Mouse (Mus musculus) layer of hippocampus, adult 8-10 months (tissue): Measurements from ENCODE around the gene Zfyve9. TPM values are rescaled to one million over a fixed set of nuclear protein-coding genes. Genes with fewer than 3 reads are reported as not detected.
"Not testable (repeated sequence)": the region's sequence is repeated elsewhere in the genome, so short reads cannot be mapped to it uniquely, and the experiment has no call there.

Experiments used
- DNase-seq, 2 experiments: peaks; one replicate each; pipeline ENCODE4 v3.0.0; 2022; ENCODE audit warnings: low spot score in 2 of 2
- total RNA-seq, 4 experiments: library from RNA; stranded (reverse); gene quantifications; 2 replicates each; pipeline ENCODE4 v1.2.4; 2022

Zfyve9 gene
- total RNA-seq, 4 experiments from 2014 or later, result 55.1 to 63.4 (median 58.7) TPM

DNA sequence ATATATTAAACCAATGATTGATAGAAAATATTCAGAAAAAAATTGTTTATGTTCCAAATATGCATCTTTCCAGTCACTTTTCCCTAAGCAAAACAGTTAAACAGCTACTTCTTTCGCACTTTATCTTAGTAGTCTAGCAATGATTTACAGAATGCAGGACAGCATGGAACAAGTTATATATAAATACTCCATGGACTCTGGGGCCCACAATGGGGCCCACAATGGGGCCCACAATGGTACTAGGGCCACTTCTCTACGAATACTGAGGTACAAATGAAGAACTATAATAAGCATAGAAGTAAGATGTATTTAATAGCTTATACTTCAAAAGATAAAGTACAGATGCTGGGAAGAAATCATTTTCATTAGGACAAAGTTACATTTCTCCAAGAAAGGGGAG lies 56.5 kb downstream of the Zfyve9 start:
- no peak for DNase-seq

DNA sequence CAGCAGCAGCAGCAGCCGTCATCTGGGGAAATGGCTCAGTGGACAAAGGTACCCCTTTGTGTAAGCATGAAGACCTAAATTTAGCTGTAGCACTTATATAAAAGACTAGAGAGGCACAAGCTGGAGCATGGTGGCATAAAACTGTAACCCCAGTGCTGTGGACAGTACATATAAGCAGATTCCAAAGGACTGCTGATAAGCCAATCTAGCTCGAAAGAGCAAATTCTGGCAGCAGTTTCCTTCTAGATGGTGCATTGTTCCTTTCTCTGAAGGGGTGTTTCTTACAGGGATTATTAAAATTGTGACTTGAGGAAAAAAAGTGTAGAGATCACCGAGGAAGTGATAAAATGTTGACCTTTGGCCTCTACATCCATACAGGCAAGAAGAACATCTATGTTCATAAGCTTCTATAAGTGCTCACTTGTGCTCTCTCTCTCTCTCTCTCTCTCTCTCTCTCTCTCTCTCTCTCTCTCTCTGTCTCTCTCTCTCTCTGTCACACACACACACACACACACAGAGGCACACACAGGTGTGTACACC lies 59.3 kb downstream of the Zfyve9 start:
- no peak for DNase-seq

DNA sequence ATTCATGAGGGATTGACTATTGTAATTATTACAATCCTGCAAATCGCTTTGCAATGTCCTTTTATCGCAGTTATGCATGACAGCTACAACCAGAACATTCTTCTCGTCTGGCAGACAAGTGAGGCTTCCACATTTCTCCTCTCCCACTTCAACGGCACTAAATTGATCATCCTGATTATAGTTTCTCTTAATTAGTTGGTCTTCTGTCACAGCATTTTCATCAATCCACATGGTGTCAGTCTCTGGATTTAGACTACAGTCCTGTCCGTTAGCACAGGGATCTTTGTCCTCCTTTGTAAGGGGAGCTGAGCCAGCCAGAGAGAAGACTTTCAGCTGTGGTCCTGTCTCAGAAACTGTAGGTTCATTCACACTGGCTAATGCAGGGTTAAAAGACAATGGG lies 61.2 kb downstream of the Zfyve9 start, which contains the start of gene 3110021N24Rik:
3110021N24Rik (plus strand) TSS at position 301 of the 400 bp plus-strand sequence.
- no peak for DNase-seq

DNA sequence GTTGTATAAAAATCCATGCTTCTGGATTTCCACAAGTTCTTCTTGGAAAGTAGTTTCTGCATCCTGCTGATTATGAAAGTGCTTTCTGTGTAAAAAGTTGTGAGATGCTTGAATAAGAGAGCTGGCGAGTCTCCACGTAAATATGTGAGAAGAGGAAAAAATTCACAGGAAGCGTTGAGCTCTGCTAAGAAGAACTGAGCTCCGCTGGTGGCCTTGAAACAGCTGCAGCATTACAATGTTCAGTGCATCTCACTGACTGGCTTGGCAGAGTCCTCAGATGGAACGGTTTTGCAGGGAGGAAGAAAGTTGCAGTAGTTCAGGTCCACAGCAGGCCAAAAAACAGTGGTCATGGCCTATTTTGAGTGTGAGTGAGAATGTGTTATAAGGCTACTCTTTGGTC lies 72.4 kb downstream of the Zfyve9 start:
- DNase-seq, result no peak

DNA sequence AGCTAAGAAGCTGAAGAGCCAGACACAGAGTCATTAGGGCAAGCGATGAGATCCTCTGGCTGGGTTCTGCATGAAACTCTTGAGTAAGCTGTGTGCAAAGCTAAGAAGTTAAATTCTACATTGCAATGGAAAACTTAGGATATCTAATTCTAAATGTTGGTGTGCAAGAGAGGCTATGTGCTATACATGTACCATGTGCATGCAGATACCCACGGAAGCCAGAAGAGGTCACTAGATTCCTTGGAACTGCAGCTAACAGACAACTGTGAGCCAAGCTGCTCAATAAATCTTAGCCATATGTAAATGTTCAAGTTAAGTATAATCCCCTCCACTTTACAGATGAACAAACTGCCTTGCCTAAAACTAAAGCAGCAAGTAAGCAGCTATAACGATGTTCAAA lies 83.7 kb downstream of the Zfyve9 start:
- no peak for DNase-seq

DNA sequence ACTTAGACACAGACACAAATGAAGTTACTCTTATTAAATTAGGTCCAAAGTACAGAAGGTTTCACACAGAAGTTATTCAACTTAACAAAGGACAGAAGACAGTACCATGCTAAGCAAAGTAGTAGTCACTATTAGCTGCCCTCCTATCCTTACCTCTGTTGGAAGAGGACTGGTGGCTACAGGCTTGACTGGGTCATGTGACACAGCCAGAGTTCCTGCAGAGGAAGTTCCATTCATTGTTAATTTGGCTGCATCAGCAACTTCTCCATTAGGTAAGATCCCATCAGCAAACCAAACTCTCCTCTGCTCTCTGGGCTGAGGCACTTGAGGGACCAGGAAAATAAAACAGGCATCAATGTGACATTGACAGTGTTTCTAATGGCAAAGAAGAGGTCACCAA lies 89.1 kb downstream of the Zfyve9 start:
- DNase-seq, result no peak

DNA sequence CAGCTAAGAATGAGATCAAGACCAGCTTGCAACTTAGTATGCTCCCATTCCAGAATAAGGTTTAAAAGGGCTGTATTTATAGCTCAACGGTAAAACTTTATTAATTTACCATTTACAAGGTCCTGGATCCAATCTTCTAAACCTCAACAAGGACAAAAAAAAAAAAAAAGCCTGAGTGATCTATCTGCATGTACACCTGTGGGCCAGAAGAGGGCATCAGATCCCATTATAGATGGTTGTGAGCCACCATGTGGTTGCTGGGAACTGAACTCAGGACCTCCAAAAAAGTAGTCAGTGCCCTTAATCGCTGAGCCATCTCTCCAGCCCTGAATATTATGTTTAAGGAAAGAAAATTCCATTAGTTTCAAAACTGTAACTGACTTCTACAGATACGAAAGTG lies 90.1 kb downstream of the Zfyve9 start:
- no peak for DNase-seq

DNA sequence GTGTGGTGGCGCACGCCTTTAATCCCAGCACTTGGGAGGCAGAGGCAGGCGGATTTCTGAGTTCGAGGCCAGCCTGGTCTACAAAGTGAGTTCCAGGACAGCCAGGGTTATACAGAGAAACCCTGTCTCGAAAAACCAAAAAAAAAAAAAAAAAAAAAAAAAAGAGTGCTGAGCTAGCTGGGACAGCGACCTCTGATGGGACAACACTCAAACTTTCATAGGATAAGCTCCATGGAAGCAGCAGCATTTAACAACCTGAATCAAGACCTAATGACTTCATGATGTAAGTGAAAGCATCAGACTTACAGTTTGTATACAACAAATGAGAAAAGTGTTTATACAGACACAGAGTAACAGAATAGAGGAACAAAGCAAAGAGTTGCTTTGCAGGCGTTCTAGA lies 93.5 kb downstream of the Zfyve9 start:
- DNase-seq, result not testable (repeated sequence)

DNA sequence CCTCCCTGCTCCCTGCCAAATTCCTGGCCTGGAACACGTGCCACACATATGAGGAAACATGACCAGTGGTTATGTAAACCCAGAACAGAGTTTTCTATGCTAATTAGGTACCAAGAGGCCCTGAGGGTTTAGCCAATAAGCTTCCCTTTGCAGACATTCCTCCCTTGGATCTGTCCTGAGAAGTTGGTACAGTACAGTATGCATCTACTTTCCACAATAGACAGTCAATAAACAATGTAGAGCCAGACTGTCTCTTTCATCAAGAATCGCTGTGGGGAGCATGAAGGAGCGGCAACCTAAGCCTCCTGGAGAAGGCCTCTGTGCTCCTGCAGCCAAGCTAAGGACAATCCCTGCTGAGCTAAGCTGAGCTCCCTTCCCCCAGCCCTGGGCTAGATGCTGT lies 94.4 kb downstream of the Zfyve9 start:
- no peak for DNase-seq

DNA sequence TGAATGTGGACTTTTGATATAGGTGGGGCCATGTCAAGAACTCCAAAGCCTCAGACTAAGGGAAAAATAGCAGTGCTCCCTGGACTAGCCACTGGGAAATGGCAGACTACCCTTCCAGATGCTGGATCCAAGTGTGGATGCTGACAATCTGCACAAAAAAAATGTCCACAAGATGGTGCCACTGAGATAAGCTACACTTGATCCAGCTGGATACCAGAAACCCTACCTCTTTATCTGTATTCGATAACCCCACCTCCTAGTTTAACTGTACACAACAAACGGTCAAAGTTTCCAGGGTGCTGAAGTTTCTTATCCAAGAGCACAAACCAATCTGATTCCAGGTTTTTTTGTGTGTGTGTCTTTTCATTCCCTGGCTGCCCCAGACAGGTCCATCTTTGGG lies 116.2 kb downstream of the Zfyve9 start:
- no peak for DNase-seq

DNA sequence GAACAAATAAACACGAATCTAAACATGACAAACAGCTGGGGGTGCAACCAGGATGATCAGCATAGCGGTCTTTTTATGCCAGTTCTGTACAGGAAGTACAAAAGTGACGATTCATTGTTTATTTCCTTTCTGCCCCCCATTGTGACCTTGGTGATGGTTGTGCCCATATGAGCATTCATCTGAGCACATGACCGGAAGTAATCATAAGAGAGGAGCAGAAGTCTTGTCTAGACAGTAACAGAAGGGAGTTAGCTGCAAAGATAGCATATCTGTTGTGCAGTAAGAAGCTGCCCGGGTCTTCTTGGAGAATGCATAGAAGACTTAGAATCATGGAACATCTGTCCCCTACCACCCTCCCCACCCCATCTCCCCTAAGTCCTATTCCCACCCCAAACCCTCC lies 141.8 kb downstream of the Zfyve9 start:
- DNase-seq, result no peak

DNA sequence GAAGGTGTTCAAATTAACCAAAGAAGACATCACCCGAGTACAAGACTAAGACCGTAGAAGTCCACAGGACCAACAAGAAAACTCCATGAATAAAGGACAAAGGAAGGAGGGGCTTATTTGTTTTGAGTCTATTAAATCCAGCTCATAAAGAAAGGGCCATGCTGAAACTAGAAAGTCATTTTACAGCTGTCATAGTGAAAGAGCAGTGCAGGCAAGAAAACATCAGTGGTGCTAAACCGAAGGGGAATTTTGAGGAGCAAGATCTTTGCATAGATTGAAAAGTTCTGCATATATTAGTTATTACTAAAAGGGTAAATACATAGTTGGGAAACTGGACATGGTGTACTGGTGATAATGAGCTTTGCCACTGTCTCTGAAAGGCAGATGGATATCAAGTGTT lies 142.9 kb downstream of the Zfyve9 start:
- no peak for DNase-seq

DNA sequence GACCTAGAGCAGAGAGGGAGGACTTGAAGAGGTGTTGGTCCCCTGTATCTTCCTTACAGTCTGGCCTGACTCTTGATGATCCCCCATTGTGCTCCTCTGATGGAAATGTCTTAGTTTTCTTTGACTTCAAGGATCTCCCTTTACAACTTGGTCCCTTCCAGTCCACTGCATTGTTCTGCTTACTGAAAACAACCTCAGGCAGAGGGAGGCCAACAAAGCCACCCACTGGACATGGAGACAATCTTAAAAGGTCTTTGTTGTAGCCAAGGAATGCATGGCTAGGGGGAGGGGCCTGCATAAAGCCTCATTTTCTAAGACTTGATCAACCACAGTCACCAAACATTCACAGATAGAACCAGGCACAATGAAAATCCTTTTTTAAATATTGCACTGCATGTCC lies 145.5 kb downstream of the Zfyve9 start:
- no peak for DNase-seq

DNA sequence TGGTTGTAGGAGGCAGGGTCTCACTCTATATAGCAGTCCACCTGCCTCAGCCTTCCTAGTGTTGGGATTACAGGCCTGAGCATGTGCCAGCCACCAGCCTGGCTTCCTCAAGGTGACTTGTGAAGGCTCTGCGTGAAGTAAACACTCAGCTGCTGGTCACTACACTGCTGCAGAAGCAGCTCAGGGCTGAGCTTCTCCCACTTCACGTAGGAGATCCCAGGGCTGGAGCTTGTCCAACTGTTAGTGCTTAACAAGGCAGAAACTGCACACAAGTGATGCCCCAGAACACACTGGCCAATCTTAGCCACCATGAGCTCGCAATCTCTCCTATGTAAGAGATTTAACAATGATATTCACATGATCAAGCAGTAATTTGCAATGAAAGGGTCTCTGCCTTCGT lies 145.9 kb downstream of the Zfyve9 start:
- no peak for DNase-seq

DNA sequence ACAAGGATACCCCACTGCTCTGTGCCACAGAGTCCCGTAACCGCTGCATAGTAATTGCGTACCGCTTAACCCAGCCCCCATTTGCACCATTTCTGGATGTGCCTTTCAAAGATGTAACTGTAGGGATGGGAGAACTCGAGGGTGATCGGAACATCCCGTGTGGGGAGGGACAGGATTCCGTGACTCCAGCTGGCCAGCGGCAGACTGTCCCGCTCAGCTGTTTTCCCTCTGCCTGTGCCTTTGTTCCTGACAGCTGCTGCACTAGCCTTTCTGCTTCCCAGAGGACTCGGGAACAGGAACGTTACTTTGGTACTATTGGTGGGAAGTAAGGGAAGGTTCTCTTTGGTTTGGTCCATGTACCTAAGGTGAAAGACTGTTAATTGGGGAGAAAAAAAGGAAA lies 146.9 kb downstream of the Zfyve9 start:
- no peak for DNase-seq

DNA sequence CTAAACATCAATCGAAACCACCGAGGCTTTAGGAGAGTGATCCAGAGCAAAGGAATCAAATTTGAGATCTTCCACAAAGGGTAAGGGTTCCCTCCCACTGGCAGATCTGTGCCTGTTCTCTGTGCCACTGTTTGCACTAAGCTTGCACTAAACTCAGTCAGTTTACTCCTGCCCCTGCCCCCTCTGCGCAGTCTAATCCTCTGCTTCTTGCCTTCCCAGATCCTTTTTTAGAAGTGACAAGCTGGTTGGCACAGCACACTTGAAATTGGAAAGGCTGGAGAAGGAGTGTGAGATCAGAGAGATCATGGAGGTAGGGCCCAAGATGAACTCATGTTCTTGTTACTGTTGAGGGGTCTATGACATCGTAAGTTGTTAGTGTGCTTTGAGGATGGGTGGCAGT lies 149.0 kb downstream of the Zfyve9 start:
- no peak for DNase-seq

DNA sequence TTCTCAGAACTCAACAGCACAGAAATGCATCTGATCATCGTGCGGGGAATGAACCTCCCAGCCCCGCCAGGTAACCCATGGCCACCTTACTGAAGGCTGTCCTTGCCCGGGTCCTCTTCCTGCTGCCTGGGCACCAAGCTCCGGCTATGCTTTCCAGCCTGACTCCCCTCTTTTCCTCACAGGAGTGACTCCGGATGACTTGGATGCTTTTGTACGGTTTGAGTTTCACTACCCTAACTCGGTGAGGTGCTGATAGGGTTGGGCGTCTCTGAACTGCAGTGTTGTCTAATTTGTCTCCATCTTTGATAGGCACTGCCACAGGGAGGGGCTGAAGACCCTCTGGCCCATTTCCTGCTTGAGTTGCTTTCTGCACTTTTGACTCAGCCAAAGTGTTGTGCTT lies 150.5 kb downstream of the Zfyve9 start:
- DNase-seq, result no peak

DNA sequence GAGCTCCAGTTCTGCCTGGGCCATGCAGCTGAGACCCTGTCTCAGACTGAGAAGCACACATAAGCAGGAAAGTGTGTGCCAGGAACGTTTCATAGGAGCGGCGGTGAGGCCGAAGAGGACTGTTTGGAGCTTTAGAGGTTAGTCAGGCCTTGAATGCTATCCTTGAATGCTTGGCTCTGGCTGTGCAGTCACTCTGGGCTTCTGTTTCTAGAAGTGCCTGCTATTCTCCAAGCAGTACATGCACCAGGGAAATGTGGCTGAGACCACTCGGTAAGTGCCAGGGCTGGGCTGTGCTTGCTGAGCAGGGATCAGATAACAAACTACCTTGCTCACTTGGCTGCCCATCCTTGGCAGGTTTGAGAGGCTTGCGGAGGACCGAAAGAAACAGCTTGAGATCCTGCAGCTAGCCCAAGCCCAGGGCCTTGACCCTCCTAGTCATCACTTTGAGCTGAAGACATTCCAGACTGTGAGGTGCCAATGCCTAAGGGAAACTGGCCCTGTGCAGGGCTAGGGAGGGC lies 151.2 kb downstream of the Zfyve9 start:
- DNase-seq, result no peak

DNA sequence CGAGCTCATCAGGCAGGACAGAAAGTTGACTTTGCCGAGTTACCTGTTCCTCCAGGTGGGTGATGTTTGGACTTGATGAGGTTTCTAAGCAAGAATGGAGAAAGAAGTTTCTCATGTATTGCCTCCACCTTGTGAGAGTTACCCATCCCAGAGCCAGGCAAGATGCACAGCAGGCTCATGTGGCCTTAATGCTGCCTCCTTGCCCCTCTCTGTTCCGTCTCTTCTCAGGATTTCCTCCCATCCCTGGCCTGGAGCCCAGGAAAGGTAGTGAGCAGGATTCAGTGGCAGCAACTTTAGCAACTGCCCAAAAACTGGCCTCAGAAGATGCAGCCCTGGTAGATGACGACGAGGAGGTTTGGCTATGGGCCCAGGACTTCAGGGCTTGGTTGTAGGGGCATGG lies 153.5 kb downstream of the Zfyve9 start:
- no peak for DNase-seq

DNA sequence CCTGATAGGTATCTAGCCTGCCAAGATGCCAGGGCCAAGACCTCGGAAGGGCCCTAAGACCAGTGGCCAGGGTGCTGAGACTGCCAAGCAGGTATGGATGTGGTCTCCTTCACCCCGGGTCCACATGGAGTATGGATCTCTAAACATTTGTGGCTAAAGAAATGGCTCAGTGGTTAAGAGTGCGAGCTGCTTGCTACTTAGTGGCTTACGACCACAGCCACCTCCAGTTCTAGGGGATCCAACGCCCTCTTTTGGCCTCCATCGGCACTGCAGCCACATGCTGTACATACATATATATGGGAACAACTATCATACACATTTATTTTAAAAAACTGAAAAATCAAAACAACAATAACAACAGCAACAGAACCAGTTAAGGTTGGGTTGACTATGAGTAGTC lies 159.1 kb downstream of the Zfyve9 start:
- DNase-seq, result no peak

DNA sequence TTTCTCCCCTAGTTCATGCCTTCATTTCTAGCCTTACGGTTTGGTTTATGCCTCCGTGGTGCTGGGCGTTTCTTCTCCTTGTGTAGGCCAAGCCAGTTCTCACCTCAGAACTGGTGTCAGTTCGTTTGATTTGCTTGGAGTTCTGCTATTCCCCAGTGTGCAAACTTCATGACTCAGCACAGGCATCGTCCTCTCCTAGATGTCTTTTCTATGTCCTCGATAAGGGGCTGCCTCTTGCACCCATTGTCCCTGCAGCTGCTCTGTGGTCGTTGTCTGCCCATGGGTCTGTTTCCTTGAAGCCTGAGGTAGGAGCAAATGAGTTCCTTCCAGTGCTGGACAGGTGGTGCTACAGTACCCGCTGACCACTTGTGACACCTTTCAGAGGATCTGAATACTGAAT lies 160.1 kb downstream of the Zfyve9 start:
- no peak for DNase-seq

DNA sequence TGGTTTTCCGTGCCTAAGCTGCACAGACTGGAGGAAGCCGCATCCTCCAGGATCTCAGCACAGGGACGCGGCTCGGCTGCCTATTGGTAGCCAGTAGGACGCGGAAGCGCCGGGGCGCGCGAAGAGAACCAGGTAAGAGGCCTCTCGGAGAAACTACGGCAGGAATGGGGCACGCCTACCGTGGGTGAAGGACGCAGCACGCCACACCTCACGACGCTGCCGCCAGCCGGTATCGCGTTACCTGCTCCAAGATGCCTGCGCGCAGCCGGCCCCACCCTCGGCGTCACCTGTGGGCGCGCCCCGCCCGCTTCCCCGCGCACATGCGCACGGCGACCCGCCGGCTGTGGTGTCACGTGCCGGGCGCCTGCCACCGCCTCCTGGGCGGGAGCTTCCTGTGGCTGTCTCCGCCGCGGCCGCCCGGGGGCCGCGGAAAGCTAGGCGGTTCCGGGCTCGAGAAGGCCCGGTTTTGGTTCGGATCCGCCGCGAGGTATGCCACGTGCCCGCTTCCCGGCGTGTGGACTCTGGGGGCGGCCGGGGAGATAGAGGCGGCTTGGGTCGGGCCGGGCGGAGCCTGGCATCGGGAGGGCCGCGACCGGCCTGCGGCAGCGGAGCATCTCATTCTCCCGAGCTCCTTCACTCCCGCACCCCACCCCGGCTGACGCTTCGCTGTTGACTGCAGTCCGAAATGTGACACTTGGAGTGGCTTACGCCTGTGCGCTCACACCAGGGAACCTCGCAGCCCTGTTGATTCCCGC lies 160.8 kb downstream of the Zfyve9 start, which contains the start of gene Cc2d1b:
Cc2d1b (plus strand) TSS at position 354 of the 755 bp plus-strand sequence.
- peak; percentile 85 to 86 for DNase-seq

DNA sequence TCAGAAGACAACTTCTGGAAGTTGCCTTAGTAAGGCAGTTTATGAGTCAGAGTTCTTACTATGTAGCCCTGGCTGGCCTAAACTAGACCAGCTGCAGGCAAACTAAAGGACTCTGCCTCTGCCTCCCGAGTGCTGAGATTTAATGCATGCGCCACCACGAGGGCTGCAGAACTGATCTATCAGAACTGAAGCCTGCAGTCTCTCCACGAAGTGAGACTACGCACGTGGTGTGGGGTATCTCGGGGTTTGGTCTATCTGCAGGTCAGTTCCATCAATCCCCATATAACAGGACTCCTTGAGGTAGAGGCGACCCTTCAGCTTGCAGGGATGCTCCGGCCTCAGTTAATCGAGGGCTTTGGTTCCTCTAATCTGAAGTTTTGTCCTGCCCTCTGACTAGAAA lies 161.4 kb downstream of the Zfyve9 start:
- DNase-seq, result no peak
